Mouse (Mus musculus) hindbrain, embryonic 11.5 days (tissue): ENCODE measurements around the gene Ltbr. TPM values are rescaled to one million over a fixed set of nuclear protein-coding genes. Genes with fewer than 3 reads are reported as not detected.

ENCODE experiments used
- ATAC-seq: fragments of 200-750 bp; cut with Nextera tagmentation; 2 replicates; pipeline ENCODE4 v1.8.0; 2017; ENCODE audit warnings: mild to moderate bottlenecking, moderate TSS enrichment, moderate library complexity; ENCODE audit not compliant: low FRiP score
- DNase-seq: peaks from one replicate; pipeline ENCODE4 v3.0.0-alpha.2; 2015; ENCODE audit warnings: low spot score
- H3K27ac ChIP-seq: fragments of 300-500 bp; sonication (generic); 2 replicates; pipeline ENCODE4 v1.5.1; 2014; ENCODE audit warnings: mild to moderate bottlenecking, low read depth, low read length
- H3K27me3 ChIP-seq: fragments of 300-500 bp; sonication (generic); 2 replicates; pipeline ENCODE4 v1.6.1; 2014; ENCODE audit warnings: mild to moderate bottlenecking, low read length, moderate library complexity, mixed read lengths; ENCODE audit not compliant: control insufficient read depth, insufficient read depth
- H3K36me3 ChIP-seq: fragments of 300-500 bp; sonication (generic); 2 replicates; pipeline ENCODE4 v1.6.1; 2014; ENCODE audit warnings: mild to moderate bottlenecking, low read length, moderate library complexity, mixed read lengths; ENCODE audit not compliant: control insufficient read depth, insufficient read depth
- H3K4me1 ChIP-seq: fragments of 300-500 bp; sonication (generic); replicated peaks from 2 replicates; pipeline ENCODE4 v1.6.1; 2014; ENCODE audit warnings: low read length, mixed read lengths; ENCODE audit not compliant: control insufficient read depth, insufficient read depth
- H3K4me2 ChIP-seq: fragments of 300-500 bp; sonication (generic); replicated peaks from 2 replicates; pipeline ENCODE4 v1.6.1; 2014; ENCODE audit warnings: mild to moderate bottlenecking, low read depth, low read length
- H3K4me3 ChIP-seq: fragments of 300-500 bp; sonication (generic); 2 replicates; pipeline ENCODE4 v1.5.1; 2014; ENCODE audit warnings: low read depth, low read length
- H3K9ac ChIP-seq: fragments of 300-500 bp; sonication (generic); 2 replicates; pipeline ENCODE4 v1.6.1; 2014; ENCODE audit warnings: low read depth, low read length
- H3K9me3 ChIP-seq: fragments of 300-500 bp; sonication (generic); 2 replicates; pipeline ENCODE4 v1.6.1; 2016; ENCODE audit warnings: low read length; ENCODE audit not compliant: control insufficient read depth
- WGBS: fragments of 180-500 bp; shearing (Covaris S2); extraction: QIAGEN DNeasy Blood & Tissue Kit; methylation state at CpG from one replicate; pipeline ENCODE4 v1.1.7; 2014; 5-methylcytosine and 5-hydroxymethylcytosine counted together
- polyA plus RNA-seq: library from polyadenylated mRNA; unstranded; fragments of >200 nt; fragmentation: Nextera tagmentation; extraction: Ambion mirVana; gene quantifications from 2 replicates; pipeline ENCODE4 v1.2.1, GENCODE M21; 2014

The Ltbr gene
- polyA plus RNA-seq, 1 experiment from 2014 or later, result 17.9 TPM

- Histone ChIP-seq H3K36me3 (no peaks in the 10 kb centered on the region), H3K27ac (no peak overlapping the region), H3K4me2 (no peak overlapping the region), H3K9me3 (no peaks in the 10 kb centered on the region), H3K4me1 (no peaks in the 10 kb centered on the region), H3K4me3 (no peak overlapping the region), H3K27me3 (no peaks in the 10 kb centered on the region), H3K9ac (no peak overlapping the region)
- WGBS, result 79% methylated on average over 5 of the region's 5 CpGs
- ATAC-seq (no peak), DNase-seq (no peak)
Measured at GRCm38 (mm10) chr6:125297149-125297820, 16.4 kb downstream of the Ltbr start.

- Histone ChIP-seq H3K4me3 (no peak overlapping the region), H3K9ac (no peak overlapping the region), H3K4me1 (no peaks in the 10 kb centered on the region), H3K4me2 (no peak overlapping the region), H3K9me3 (no peaks in the 10 kb centered on the region), H3K27ac (no peak overlapping the region), H3K36me3 (no peaks in the 10 kb centered on the region), H3K27me3 (no peaks in the 10 kb centered on the region)
- DNase-seq (no peak), ATAC-seq (no peak)
- WGBS, result 81% methylated on average over 4 of the region's 4 CpGs
Measured at GRCm38 (mm10) chr6:125294049-125294448, 19.6 kb downstream of the Ltbr start.

DNA sequence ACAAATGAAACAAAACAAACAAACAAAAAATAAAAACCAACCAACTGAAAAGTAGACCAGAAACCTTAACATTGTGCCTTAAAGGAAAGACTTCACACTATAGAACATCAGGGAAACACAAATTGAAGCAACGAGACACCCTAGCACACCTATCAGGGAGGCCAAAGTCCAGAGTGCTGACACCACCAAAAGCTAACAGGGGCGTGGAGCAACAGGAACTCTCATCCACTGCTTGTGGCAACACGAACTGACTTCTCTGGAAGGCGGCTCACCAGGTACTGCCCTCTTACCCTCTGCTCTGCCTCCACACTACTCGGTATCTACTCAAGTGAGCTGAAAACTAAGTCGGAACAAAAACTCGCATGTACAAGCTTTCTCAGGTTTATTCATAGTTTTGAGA, 21.4 kb downstream of the Ltbr start:
- Histone ChIP-seq H3K9ac (no peak overlapping the region), H3K36me3 (no peaks in the 10 kb centered on the region), H3K4me2 (no peak overlapping the region), H3K9me3 (no peaks in the 10 kb centered on the region), H3K27ac (no peak overlapping the region), H3K27me3 (no peaks in the 10 kb centered on the region), H3K4me3 (no peak overlapping the region), H3K4me1 (no peaks in the 10 kb centered on the region)
- ATAC-seq (no peak), DNase-seq (no peak)
- 92% methylated on average over 7 of the region's 7 CpGs for WGBS

DNA sequence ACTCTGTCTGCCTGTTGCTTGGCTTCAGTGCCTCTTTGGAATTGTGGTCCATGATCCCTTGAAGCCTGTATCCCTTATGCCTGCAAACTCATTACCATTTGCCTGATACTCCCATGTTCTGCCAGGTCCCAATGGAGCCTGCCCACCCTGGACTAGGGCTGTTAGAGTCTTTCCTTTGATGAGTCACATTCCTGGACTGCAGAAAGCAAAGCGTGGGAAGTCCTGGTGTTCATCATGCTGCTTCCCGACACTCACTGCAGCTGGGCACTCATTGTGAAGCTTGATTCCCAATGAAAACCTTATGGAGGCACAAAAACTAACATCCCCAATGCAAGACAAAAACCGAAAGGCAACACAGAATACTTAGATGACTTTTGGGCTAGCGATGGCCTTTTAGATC, 22.4 kb downstream of the Ltbr start:
- Histone ChIP-seq H3K4me1 (no peaks in the 10 kb centered on the region), H3K4me2 (no peak overlapping the region), H3K27ac (no peak overlapping the region), H3K4me3 (no peak overlapping the region), H3K36me3 (no peaks in the 10 kb centered on the region), H3K9me3 (no peaks in the 10 kb centered on the region), H3K9ac (no peak overlapping the region), H3K27me3 (no peaks in the 10 kb centered on the region)
- WGBS, result 75% methylated on average over 4 of the region's 4 CpGs
- ATAC-seq, result no peak
- no peak for DNase-seq

DNA sequence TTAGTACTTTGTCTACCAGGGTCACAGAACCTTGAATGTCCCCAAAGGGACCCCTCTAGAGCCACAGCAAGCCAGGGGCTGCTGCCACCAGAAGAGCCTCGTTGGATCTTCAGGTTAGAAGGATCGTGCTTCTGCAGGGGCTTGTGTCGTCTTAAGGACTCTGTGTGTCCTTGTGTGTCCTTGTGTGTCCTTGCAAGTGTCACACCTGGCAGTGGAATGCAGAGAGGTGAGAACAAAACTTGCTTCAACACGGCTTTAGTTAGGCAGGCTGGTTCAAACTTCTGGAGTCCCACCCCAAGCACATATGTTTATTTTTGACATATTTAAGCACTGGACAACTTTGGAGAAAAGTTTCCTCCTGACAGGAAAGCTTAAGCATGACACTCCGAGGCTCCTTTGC, 25.0 kb downstream of the Ltbr start:
- Histone ChIP-seq H3K27me3 (no peaks in the 10 kb centered on the region), H3K9ac (no peak overlapping the region), H3K27ac (no peak overlapping the region), H3K9me3 (no peaks in the 10 kb centered on the region), H3K4me1 (no peaks in the 10 kb centered on the region), H3K36me3 (no peaks in the 10 kb centered on the region), H3K4me2 (no peak overlapping the region), H3K4me3 (no peak overlapping the region)
- ATAC-seq, result no peak
- WGBS, result 80% methylated on average over 5 of the region's 5 CpGs
- no peak for DNase-seq

GRCm38 (mm10) chr6:125286944-125287343, 26.7 kb downstream of the Ltbr start:
- H3K4me2 ChIP-seq, result no peak overlapping the region
- no peak for DNase-seq
- H3K9ac ChIP-seq, result no peak overlapping the region
- no peaks in the 10 kb centered on the region for H3K27me3 ChIP-seq
- no peaks in the 10 kb centered on the region for H3K9me3 ChIP-seq
- 92% methylated on average over 4 of the region's 4 CpGs for WGBS
- no peak overlapping the region for H3K4me3 ChIP-seq
- no peak for ATAC-seq
- H3K27ac ChIP-seq, result no peak overlapping the region
- H3K36me3 ChIP-seq, result no peaks in the 10 kb centered on the region
- H3K4me1 ChIP-seq, result no peaks in the 10 kb centered on the region

DNA sequence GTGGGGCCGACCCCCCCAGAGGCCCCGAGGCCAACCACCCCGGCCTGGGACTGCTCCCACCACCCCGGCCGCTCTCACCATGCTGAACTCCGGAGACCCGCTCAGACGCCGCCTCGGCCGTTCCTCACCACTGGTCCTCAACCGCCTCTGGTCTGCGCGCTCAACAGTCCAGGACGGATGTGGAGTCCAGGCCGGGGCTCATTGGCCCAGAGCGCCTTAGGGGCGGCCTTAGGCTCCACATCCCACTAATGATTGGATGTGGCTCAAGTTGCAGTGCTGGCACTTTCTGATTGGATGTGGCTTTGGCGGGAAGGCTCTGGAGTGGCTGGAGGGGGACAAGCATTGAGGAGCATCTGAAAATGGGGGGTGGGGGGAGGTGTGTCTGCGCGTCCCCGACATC, 27.8 kb downstream of the Ltbr start, which contains the start of gene Tuba3a:
Gene Tuba3a (minus strand): TSS at position 153 of the 400 bp plus-strand sequence.
- no peaks in the 10 kb centered on the region for H3K9me3 ChIP-seq
- no peak for DNase-seq
- H3K4me3 ChIP-seq, result no peak within 1 kb of the TSS
- H3K4me1 ChIP-seq, result no peaks in the 10 kb centered on the region
- no peak for ATAC-seq
- 96% methylated on average over 22 of the region's 22 CpGs for WGBS
- no peak within 1 kb of the TSS for H3K9ac ChIP-seq
- no peaks in the 10 kb centered on the region for H3K27me3 ChIP-seq
- no peak within 1 kb of the TSS for H3K4me2 ChIP-seq
- no peaks in the 10 kb centered on the region for H3K36me3 ChIP-seq
- no peak within 1 kb of the TSS for H3K27ac ChIP-seq

GRCm38 (mm10) chr6:125284751-125285150, 28.9 kb downstream of the Ltbr start:
- Histone ChIP-seq H3K27me3 (no peaks in the 10 kb centered on the region), H3K9ac (no peak overlapping the region), H3K4me1 (no peaks in the 10 kb centered on the region), H3K4me2 (no peak overlapping the region), H3K36me3 (no peaks in the 10 kb centered on the region), H3K27ac (no peak overlapping the region), H3K9me3 (no peaks in the 10 kb centered on the region), H3K4me3 (no peak overlapping the region)
- 92% methylated on average over 7 of the region's 7 CpGs for WGBS
- DNase-seq, result no peak
- no peak for ATAC-seq

DNA sequence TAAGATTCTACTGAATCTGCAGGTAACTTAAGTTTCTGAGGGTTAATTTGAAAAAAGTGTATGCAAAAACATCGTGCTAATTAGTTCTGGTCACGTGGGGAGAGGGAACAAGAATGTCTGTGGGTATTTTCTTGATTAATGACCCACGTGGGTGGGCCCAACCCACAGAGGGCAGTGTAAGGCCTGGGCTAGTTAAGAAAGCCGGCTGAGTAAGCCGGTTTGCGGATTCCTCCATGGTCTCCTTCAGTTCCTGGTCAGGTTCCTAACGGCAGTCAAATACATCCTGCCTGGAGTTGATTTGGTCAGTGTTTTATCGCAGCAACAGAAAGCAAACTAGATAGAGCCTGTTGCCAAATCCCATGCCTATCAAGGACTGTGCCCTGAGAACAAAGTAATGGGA, 29.4 kb downstream of the Ltbr start:
- 61% methylated on average over 8 of the region's 8 CpGs for WGBS
- no peaks in the 10 kb centered on the region for H3K36me3 ChIP-seq
- no peak overlapping the region for H3K4me2 ChIP-seq
- no peak overlapping the region for H3K4me3 ChIP-seq
- no peak for DNase-seq
- no peaks in the 10 kb centered on the region for H3K4me1 ChIP-seq
- H3K9me3 ChIP-seq, result no peaks in the 10 kb centered on the region
- no peaks in the 10 kb centered on the region for H3K27me3 ChIP-seq
- ATAC-seq, result no peak
- H3K9ac ChIP-seq, result no peak overlapping the region
- no peak overlapping the region for H3K27ac ChIP-seq
